Mouse (Mus musculus): Measurements from ENCODE around the gene Pus7. TPM values are rescaled to one million over a fixed set of nuclear protein-coding genes. Genes with fewer than 3 reads are reported as not detected.
A peak's percentile ranks its signal among the peaks of the same experiment; 100 is the strongest.

Pus7 gene
- 10 to 100 TPM; 10.1 to 10.7 TPM for total RNA-seq (2021)
- long read RNA-seq, experiment 1, transcript Pus7-201 (16 exons, 3,407 nt), result major isoform, 10 of 22 reads
- long read RNA-seq, experiment 1, partial matches to known transcripts, result 0 of 22 reads
- long read RNA-seq, experiment 1, other reads (novel, unspliced or antisense), result 12 of 22 reads
- long read RNA-seq, experiment 2, transcript Pus7-201 (16 exons, 3,407 nt), result major isoform, 7 of 15 reads
- long read RNA-seq, experiment 2, partial matches to known transcripts, result 0 of 15 reads
- long read RNA-seq, experiment 2, other reads (novel, unspliced or antisense), result 8 of 15 reads

GRCm38 (mm10) chr5:23782931-23783877 lies at the start of gene Pus7:
Gene Pus7 (minus strand): TSS chr5:23783711.
- intact Hi-C loops (cut with DNase I), result no loop called here
- DNase-seq, result peak; percentile 87 to 90

GRCm38 (mm10) chr5:23830897-23831752 lies 47.6 kb upstream of the Pus7 start:
- intact Hi-C loops (cut with DNase I), result no loop called here
- DNase-seq, result peak; percentile 35 to 43

- peak; percentile 74 to 83 for DNase-seq
These were observed 43.0 kb upstream of the Pus7 start for GRCm38 (mm10) chr5:23826321-23827004.

GRCm38 (mm10) chr5:23824171-23824733 lies 40.7 kb upstream of the Pus7 start:
- no peak for DNase-seq
- intact Hi-C loops (cut with DNase I), result no loop called here

More at GRCm38 (mm10) chr5:23826321-23827004, 43.0 kb upstream of the Pus7 start:
- intact Hi-C loops (cut with DNase I), result no loop called here

GRCm38 (mm10) chr5:23822306-23822705 lies 38.8 kb upstream of the Pus7 start:
- no peak for DNase-seq
- intact Hi-C loops (cut with DNase I), result no loop called here

- peak; percentile 6 to 12 for DNase-seq
- intact Hi-C loops (cut with DNase I), result no loop called here
These were observed 33.2 kb upstream of the Pus7 start for GRCm38 (mm10) chr5:23816681-23817080.

GRCm38 (mm10) chr5:23814841-23815240 lies 31.3 kb upstream of the Pus7 start:
- DNase-seq, result no peak
- intact Hi-C loops (cut with DNase I), result no loop called here

- no peak for DNase-seq
- intact Hi-C loops (cut with DNase I), result no loop called here
These were observed 9.2 kb upstream of the Pus7 start for GRCm38 (mm10) chr5:23792726-23793125.

GRCm38 (mm10) chr5:23789078-23789612 lies 5.6 kb upstream of the Pus7 start:
- no peak for DNase-seq
- intact Hi-C loops (cut with DNase I), result no loop called here

GRCm38 (mm10) chr5:23788390-23788830 lies 4.9 kb upstream of the Pus7 start:
- intact Hi-C loops (cut with DNase I), result no loop called here
- no peak for DNase-seq

- intact Hi-C loops (cut with DNase I), result no loop called here
- DNase-seq, result peak; percentile 96 to 99
These were observed 4.3 kb upstream of the Pus7 start, which contains the start of gene Rint1 for GRCm38 (mm10) chr5:23787536-23788389. Gene Rint1 (plus strand): TSS chr5:23787711.

GRCm38 (mm10) chr5:23782051-23782810 lies 1.3 kb downstream of the Pus7 start:
- DNase-seq, result no peak
- intact Hi-C loops (cut with DNase I), result no loop called here

- DNase-seq, result no peak
These were observed 2.3 kb downstream of the Pus7 start for GRCm38 (mm10) chr5:23781172-23781571.

GRCm38 (mm10) chr5:23780516-23780915 lies 3.0 kb downstream of the Pus7 start:
- intact Hi-C loops (cut with DNase I), result no loop called here
- no peak for DNase-seq

More at GRCm38 (mm10) chr5:23781172-23781571, 2.3 kb downstream of the Pus7 start:
- intact Hi-C loops (cut with DNase I), result no loop called here

GRCm38 (mm10) chr5:23774186-23774585 lies 9.3 kb downstream of the Pus7 start:
- intact Hi-C loops (cut with DNase I), result no loop called here
- no peak for DNase-seq

GRCm38 (mm10) chr5:23771105-23771504 lies 12.4 kb downstream of the Pus7 start:
- intact Hi-C loops (cut with DNase I), result no loop called here
- DNase-seq, result no peak

- intact Hi-C loops (cut with DNase I), result no loop called here
- no peak for DNase-seq
These were observed 19.0 kb downstream of the Pus7 start for GRCm38 (mm10) chr5:23764557-23764956.

All from heart, postnatal 14 days (tissue).